Mouse (Mus musculus) C2C12 (cell line): ENCODE measurements around the gene Mag.

ENCODE experiments used
- CTCF ChIP-seq: IDR thresholded peaks from one replicate; pipeline ENCODE4 v1.5.1; 2011; ENCODE audit not compliant: control insufficient read depth, insufficient read depth, insufficient read length
- MAX ChIP-seq: IDR thresholded peaks from one replicate; pipeline ENCODE4 v1.6.1; 2011; ENCODE audit warnings: mild to moderate bottlenecking, control low read depth

DNA sequence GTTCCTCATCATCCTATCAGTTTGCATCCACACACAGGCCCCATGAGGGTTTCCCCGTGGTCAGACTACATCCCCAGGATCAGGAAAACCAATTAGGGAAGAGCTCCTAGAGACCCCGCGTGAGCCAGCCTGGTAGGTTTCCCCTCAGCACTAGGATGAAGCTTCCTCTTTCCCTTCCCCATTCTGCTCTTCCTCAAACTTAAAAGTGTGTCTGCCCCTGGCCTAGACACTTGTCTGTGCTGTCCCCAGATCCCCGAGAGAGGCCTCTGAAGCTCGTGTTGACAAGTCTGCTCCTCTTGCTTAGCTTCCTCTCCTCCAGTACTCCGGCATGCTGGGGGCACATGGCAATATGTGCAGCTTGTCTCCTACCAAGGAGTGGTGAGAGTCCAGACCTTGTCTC, 38.8 kb upstream of the Mag start:
- no peak for TF ChIP-seq MAX
- no peak for TF ChIP-seq CTCF
